Mouse (Mus musculus) left cerebral cortex, postnatal 4 days (tissue): ENCODE results near the gene Cpne9. TPM values are rescaled to one million over a fixed set of nuclear protein-coding genes. Genes with fewer than 3 reads are reported as not detected.

ENCODE experiments used
- DNase-seq: peaks from one replicate; pipeline ENCODE4 v3.0.0-alpha.2; 2022
- intact Hi-C: fragments of 180-260 bp; cut with DNase I; formaldehyde crosslinking; loops from one replicate; pipeline ENCODE4 v1.15.1; 2025
- total RNA-seq, 2 experiments: library from RNA; stranded (reverse); gene quantifications; 2 replicates each; pipeline ENCODE4 v1.2.3; 2021

Gene Cpne9
- total RNA-seq = 1 to 10 TPM; 7.3 to 8.3 TPM

DNA sequence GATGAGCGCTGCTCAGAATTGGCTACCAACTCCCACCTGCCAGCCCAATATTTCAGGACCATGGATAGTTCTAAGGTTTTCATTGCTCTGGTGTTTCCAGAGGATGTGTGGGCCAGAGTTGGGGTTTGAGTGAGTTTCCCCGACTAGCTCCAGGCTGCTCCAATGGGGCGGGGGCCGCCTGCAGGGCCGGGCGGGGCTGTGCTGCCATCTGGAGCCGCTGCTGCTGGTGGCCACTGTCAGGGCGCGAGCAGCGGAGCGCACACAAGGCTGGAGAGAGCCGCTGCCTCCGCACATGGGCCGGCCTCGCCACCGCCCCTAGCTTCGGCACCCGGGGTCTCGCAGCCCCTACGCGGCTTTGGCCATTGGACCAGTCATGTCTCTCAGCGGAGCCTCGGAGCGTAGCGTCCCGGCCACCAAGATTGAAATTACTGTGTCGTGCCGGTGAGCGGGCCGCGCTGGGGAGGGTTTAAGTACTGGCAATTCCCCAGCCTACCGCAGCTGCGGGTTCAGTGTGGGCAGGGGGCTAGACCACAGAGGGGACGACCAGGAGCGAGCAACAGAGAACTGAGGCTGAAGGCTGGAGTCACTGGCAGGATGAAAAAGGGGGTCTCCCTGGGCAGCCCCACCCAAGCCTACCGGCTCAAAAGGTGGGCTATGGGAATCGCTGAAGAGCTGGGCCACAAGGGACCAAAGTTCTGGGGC is at the start of gene Cpne9:
TSS of gene Cpne9 (plus strand) at position 207 of the 702 bp plus-strand sequence.
- peak; percentile 78 for DNase-seq
- intact Hi-C loops = no loop called here

DNA sequence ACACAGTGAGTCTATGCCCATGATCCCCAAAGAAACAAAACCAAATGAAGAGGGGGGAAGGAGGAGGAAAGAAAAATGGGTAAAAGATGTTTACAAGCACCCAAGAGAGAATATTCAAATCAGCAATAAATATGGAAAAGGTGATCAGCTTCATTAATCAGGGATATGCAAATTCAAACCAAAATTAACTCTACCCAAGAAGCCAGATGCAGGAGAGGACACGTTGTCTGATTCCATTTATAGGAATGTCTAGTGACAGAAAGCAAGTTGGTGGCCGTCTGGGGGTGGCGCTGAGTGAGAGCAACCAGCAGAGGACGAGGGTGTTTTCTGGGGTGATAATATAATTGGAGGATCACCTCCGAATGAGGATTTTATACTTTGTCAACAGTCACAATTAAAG is 47.0 kb upstream of the Cpne9 start:
- no peak for DNase-seq
- intact Hi-C loops = no loop called here

DNA sequence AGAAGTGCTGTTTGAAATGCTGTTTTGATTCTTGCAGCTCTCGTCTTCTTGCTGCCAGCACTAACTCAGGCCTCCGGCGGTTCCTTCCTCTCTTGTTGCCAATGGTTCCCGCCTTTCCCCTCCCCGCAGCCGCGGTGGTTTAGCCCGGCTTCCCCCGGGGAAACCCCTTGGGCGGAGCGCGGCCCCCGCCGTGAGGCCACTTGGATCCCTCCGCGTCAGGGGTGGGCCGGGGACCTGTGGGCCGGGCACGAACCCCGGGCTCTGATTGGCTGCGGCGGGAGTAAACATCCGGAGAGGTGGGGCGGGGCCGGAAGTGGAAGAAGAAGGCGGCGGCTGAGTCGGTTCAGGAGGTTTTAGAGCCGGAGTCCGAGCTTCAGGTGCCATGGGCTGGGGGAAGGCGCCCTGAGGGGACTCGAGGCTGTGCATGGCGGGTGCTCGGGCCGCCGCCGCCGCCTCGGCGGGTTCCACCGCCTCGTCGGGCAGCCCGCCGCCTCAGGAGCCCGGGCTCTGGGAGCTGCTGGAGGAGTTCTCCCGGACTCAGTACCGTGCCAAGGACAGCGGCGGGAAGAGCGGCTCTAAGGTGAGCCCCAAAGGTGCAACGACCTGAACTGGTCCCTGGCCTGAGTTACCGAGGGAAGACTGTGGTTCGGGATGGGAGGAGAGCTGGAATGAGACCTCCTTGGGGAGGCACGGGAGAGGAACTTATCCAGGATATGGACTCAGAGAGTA is 44.4 kb upstream of the Cpne9 start, which contains the start of gene Mtmr14:
TSS of gene Mtmr14 (plus strand) at position 302 of the 729 bp plus-strand sequence.
- intact Hi-C loops = no loop called here
- DNase-seq = peak; percentile 99

DNA sequence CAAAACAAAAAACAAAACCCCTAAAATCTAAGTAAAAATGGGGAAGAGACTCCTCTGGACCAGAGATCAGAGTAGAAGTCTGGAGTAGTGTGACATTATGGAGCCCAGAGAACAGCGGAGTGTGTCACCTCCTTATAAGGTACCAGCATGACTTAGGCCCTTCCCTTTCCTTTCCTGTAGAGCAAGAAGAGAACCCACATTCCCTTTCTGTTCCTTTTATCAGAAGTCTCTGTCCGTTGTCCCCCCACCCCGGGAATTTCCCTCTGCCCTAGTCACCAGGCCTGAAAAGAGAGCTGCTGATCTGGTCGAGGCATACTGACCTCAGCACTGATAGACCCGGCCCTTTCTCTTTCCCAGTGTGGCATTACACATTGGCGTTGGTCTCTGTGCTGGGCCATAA is 43.7 kb upstream of the Cpne9 start:
- DNase-seq = no peak
- intact Hi-C loops = no loop called here

DNA sequence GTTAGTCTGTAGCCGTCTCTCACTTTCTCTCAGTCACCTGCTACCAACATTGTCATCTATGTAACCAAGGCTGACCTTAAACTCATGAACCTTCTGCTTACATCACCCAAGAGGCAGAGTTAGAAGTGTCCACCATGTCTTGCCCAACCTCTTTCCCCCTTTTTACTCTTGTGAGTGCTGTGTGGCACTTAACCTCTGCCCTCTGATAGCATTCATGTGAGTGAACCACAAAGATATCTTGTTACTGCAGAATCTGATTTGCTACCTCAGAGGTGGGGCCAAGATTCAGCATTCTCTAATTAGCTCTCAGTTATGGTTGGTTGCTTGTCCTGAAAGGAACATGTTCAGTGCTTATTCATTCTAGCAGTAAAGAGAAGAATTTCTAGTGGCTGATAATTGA is 39.4 kb upstream of the Cpne9 start:
- intact Hi-C loops = no loop called here
- no peak for DNase-seq

DNA sequence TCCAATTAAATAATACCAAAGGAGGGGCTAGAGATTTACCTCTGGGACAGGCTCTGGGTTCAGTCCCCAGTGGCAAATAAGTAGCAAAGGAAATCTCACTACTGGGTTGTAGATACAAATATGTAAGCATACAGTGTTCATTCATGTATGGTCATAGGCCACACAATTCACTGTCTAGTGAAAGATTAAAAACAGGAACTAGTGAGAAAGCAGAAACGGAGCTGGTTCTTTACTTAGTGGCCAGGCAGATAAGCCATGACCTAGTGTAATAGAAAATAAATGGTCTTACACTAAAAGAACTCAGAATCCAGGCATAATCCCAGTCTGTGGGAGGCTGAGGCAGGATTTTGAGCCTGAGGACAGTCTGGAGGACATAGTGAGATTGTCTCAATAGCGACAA is 36.5 kb upstream of the Cpne9 start:
- DNase-seq = no peak
- intact Hi-C loops = no loop called here

DNA sequence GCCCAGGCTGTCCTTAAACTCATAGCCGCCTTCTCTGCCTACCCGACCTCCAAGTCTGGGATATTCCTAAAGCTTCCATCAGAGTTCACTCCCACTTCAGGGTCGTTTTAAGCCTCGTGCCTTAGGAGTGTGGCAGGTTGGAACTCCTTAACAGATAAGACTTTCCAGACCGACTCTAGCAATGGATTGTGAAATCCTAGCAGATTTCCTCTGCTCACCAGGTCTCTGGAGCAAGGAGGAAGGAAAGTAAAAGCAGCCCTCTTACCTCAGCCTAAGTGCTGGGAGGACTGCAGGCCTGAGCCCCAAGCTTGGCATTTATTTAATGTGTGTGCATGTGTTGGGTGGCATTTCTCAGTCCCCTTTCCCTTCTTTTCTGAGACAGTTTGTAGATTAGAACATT is 31.3 kb upstream of the Cpne9 start:
- intact Hi-C loops = no loop called here

DNA sequence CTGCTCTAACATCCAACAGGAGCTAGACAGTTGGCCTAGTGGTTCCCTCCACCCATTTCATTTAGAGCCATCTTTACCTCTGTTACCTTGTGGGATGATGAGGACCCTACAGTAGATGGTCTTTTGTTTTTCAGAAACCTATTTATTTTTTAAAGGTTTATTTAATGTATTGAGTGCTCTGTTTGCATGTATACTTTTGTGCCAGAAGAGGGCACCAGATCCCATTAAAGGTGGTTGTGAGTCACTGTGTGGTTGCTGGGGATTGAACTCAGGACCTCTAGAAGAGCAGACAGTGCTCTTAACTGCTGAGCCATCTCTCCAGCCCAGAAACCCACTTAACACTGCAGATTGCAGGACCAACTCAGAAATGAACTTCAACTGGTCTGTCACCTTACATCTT is 30.2 kb upstream of the Cpne9 start:
- intact Hi-C loops = no loop called here

More for the DNA sequence above, 31.3 kb upstream of the Cpne9 start:
- no peak for DNase-seq

DNA sequence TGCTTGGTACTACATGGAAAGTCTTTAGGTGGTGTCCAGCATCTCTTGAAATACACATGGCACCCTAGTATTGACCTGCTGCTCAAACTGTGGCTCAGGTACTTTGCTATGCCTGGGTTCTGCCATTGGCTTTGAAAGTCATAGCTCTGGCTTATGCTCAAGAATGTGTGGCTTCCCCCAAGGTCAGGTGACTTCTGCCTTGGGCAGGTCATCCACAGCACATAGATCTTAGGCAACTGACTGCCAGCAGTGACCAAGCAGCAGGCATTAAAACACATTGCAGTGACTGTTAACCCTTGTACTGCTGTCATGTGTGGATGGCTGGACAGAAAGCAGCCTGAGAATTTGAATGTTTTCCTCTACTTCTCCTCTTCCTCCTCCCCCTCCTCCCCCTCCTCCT is 27.2 kb upstream of the Cpne9 start:
- intact Hi-C loops = no loop called here

More for the DNA sequence above, 30.2 kb upstream of the Cpne9 start:
- DNase-seq = no peak

DNA sequence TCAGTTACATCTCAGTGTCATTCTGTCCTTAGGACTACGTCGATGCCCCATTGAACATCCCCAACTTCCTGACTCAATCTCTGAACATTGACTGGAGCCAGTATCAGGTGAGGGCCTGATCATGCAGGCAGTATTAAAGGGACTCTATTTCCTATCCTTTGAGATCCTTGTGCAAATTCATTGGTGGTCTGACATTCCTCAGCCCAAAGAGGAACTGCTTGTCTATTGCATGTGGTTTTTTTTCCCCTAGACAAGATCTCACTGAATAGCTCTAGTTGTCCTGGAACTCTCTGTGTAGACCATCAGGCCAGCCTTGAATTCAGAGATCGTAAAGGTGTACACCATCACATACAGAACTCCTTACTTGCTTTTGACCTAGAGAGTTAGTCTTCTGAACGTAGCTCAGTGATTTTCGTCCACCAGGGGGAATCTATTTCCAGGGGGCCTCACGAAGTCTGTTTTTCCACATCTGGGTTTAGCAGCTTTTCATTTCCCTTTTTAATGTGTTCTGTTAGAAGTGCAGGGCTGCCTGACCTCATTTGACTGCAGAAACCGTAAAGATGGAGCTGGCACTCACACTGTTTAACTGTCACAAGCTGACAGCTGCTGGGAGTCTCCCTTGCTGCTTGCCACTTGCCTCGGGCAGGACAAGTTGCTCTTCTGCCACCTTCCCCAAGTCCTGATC is 20.8 kb upstream of the Cpne9 start:
- no peak for DNase-seq
- intact Hi-C loops = no loop called here

More for the DNA sequence above, 27.2 kb upstream of the Cpne9 start:
- no peak for DNase-seq

DNA sequence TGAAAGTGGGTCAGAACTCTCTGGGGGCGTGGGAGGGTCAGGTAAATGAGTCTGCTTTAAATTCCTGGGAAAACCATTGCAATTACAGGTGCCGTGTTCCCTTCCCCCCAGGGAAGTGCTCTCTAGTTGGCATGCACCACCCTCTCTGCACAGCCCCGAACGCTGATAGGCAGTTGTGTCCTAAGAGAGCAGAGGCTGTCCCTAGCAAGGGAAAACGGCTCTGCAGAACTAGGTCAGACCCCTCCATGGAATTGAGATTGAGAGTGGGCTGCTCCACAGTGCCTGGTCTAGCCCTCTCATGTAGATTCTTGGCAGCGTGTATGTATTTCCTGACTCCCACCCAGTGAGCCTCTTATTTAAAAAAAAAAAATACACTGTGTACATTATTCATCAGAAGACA is 18.6 kb upstream of the Cpne9 start:
- no peak for DNase-seq
- intact Hi-C loops = no loop called here

DNA sequence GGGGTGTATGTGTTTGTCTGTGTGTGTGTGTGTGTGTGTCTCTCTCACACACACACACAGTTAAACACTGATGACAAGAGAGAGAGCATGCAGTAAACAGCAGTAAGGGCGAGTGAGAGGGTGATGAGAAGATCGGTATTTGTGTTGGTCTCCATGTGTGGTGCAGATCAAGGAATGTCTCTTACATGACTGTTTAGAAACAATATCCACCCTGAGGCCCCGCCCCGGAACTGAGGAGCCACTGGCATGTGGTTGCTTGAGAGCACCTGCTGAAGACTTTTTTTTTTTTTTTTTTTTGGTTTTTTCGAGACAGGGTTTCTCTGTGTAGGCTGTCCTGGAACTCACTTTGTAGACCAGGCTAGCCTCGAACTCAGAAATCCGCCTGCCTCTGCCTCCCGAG is 17.7 kb upstream of the Cpne9 start:
- intact Hi-C loops = no loop called here
- DNase-seq = no peak

DNA sequence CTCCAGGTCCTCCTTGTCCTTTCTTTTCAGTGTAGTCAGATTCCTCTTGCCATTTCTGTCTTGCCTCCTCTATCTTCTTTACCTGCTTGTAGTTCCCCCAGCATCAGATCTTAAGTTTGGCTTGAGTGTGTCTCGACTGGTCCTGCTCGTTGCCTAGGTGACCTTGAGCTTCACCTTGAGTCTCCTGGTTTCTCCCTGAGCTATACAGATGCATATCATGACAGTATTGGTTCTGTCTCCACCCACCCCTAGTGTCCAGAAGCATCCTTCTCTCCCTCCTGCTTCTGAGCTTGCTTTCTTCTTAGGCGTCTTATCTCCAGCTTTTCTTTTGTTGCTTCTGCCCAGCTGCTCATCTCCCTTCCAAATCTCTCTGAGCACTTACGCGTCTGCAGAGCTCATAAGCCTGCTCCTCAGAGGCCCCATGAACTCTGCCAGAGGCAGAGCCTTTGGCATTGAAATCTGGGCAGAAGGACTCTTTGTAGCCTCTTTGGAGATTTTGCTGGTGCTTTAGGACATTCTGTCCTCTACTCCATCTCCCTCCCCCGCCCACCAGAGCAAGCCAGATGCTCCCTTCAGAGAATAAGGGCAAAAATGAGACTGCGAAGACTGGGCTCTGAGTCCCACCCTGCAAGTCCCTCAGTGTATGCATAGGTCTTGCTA is 15.0 kb upstream of the Cpne9 start:
- DNase-seq = no peak
- intact Hi-C loops = no loop called here

DNA sequence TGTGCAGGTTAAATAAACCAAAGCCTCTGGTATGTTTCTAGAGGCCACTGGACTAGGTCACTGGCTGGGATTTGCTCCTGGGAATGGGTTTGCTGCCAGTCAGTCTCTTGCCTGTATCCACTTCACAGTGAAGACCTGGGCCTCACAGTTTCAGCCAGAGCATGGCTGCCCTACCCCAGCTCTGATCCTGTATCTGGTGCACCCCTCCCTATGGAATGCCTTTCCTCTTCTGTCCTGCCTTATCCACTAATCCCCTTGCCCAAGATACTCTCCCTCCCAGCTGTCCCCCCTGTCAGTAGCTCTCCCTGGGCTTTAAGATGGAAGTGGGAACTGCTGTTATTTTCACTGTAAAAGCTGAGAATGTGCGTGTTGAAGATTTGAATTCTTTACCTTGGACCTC is 14.1 kb upstream of the Cpne9 start:
- intact Hi-C loops = no loop called here
- DNase-seq = no peak

DNA sequence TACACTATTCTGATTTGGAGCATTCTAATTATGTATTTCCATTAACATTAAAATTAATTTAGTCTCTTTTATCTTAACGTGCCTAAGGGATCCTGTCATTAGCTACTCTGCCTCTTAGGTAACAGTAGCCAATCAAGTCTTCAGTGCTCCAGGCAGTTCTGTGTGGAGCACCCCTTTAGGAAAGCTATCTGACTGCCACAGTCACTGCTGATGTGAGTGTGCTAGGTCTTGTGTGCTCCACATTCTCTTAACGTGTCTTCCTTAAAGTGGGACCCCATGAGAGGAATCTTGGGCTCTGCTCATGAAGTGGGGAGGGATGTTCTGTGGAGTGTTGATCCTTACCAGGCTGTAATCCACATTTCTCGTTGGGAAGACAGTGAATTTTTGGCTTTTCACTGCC is 9.7 kb upstream of the Cpne9 start:
- no peak for DNase-seq
- intact Hi-C loops = no loop called here

DNA sequence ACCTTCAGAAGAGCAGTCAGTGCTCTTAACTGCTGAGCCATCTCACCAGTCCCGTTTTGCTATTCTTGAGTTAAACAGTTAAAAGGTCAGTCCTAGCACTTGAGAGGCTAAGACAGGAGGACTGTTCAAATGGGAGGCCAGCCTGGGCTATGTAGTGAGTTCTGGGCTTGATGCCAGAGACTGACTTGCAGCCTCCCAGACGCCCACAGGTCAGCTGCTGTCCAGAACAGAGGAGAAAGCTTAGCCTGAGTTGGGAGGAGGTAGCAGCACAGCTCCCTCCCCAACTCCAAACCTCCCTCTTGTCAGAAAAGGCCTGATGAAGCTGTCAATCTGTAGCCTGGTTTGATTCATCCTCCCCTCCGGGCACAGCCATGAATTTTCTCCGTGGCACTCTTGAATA is 5.3 kb upstream of the Cpne9 start:
- no peak for DNase-seq
- intact Hi-C loops = no loop called here

DNA sequence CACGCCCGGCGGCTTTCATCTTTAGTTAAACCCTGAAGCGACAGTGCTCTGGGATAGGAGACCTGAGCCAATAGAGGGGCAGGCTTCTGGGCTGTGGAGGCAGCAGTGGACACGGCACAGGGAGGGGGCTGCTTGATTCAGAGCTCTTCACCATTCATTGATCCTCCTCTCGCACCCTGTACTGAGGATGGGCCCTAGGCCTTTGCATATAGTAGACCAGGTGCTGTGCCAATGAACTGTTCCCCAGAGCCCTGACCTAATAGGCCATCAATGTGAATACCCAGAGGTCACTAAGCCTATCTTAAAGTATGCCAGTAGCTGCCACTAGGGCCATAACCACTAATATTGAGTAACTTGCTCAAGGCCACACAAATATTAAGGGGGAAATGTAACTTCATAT is 431 bp upstream of the Cpne9 start:
- intact Hi-C loops = no loop called here
- DNase-seq = no peak

DNA sequence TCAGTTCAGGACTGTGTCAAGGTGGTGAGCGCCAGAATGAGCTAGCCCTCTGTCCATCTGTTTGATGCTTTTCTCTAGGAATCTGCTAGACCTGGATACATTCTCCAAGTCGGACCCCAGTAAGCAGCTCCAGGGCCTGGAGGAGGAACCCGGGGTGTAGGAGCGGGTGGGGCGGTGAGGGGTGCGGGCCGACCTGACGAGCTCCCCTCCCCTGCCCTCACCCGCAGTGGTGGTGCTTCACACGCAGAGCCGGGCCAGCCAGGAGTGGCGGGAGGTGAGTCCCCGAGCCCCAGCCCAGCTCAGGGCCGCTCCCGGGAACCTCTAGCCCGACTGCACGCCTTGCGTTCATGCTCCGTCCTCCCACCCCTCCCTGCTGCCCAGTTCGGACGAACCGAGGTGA is 862 bp downstream of the Cpne9 start:
- peak; percentile 13 for DNase-seq
- intact Hi-C loops = no loop called here

DNA sequence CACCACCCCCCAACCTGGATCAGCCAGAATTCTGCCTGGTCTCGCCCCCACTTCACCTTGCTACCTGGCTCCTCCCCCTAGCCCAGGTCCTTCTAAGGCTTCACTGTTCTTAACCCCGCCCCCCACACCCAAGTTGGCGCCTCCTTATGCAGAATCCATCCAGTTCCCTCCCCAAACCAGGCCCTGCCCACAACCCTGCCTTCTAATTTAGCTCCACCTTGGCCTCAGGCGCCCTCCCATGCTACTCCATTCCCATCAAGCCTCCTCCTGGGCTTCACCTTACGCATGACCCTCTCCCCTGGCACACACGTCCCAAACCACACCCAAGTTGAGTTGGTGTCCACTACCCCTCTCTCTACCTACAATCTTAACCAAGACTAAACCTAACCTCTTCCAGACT is 1.4 kb downstream of the Cpne9 start:
- intact Hi-C loops = no loop called here
- no peak for DNase-seq

DNA sequence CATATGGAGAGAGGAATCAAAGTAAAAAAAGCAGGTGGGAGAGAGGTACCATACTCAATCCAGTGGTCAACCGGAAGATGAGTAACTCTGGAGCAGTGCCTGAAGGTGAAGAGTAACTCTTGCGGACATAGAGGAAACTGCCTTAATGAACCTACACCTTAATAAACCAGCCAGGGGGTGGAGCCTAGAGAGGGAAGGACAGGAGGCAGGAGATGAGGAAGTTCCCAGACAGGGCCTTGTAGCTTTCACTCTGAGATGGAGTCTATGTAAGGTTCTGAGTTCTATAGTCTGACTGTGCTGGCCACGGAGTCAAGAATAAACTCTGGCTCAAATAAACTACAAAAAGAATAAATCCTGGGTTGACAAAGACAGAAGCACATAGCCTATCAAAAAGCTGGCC is 2.8 kb downstream of the Cpne9 start:
- intact Hi-C loops = no loop called here
- no peak for DNase-seq

DNA sequence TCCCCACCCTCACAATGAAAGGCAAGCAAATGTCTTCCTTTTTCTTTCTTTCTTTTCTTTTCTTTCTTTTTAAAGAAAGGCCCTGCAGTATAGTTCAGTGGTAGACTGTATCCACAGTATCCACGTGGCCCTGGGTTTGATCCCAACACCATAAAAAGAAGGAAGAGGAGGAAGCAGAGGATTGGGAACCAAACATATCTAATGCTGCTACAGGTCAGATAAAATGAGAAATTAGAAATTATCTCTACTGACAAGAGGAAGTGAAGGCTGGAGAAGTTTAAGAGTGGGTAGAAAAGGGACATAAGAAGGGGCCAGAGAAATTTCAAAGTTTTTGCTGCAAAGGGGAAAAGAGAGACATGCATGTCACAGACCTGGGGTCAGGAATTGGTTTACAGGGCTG is 4.2 kb downstream of the Cpne9 start:
- intact Hi-C loops = no loop called here
- DNase-seq = no peak
